Mouse (Mus musculus) E14TG2a.4 (cell line): Measurements from ENCODE around the gene Krtap5-1.
"Not testable (repeated sequence)": the region's sequence is repeated elsewhere in the genome, so short reads cannot be mapped to it uniquely, and the experiment has no call there.

Source experiments
- CTCF ChIP-seq: conservative IDR thresholded peaks from 2 replicates; pipeline ENCODE4 v1.5.1; 2014; ENCODE audit warnings: low read length
- NANOG ChIP-seq: IDR thresholded peaks from 2 replicates; pipeline ENCODE4 v1.6.1; 2014; ENCODE audit warnings: borderline replicate concordance, low read length, mixed read lengths
- POU5F1 ChIP-seq: IDR thresholded peaks from 2 replicates; pipeline ENCODE4 v1.6.1; 2014; ENCODE audit warnings: low read length, borderline replicate concordance

DNA sequence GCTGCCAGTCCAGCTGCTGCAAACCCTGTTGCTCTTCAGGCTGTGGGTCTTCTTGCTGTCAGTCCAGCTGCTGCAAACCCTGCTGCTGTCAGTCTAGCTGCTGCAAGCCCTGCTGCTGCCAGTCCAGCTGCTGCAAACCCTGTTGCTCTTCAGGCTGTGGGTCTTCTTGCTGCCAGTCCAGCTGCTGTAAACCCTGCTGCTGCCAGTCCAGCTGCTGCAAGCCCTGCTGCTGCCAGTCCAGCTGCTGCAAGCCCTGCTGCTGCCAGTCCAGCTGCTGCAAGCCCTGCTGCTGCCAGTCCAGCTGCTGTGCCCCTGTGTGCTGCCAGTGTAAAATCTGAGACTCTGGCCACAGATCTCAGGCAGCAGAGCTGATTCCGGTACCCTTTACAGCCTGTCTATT lies 7.0 kb upstream of the Krtap5-1 start:
- not testable (repeated sequence) for TF ChIP-seq POU5F1, CTCF, NANOG
